Mouse (Mus musculus) hindbrain, embryonic 10.5 days (tissue): ENCODE measurements around the gene Pou3f3. TPM values are rescaled to one million over a fixed set of nuclear protein-coding genes. Genes with fewer than 3 reads are reported as not detected.
A peak's percentile ranks its signal among the peaks of the same experiment; 100 is the strongest.

ENCODE experiments used
- DNase-seq: peaks from one replicate; pipeline ENCODE4 v3.0.0-alpha.2; 2017; ENCODE audit warnings: low spot score
- H3K27ac ChIP-seq: fragments of 300-500 bp; sonication (generic); 2 replicates; pipeline ENCODE4 v1.5.1; 2016; ENCODE audit warnings: mild to moderate bottlenecking, moderate library complexity
- H3K27me3 ChIP-seq: fragments of 300-500 bp; sonication (generic); 2 replicates; pipeline ENCODE4 v1.6.1; 2016; ENCODE audit warnings: mild to moderate bottlenecking; ENCODE audit not compliant: poor library complexity, insufficient read depth, severe bottlenecking
- H3K36me3 ChIP-seq: fragments of 300-500 bp; sonication (generic); 2 replicates; pipeline ENCODE4 v1.6.1; 2016; ENCODE audit warnings: mild to moderate bottlenecking, moderate library complexity
- H3K4me1 ChIP-seq: fragments of 300-500 bp; sonication (generic); replicated peaks from 2 replicates; pipeline ENCODE4 v1.6.1; 2016; ENCODE audit warnings: mild to moderate bottlenecking
- H3K4me3 ChIP-seq: fragments of 300-500 bp; sonication (generic); 2 replicates; pipeline ENCODE4 v1.5.1; 2016; ENCODE audit warnings: mild to moderate bottlenecking, moderate library complexity
- H3K9me3 ChIP-seq: fragments of 300-500 bp; sonication (generic); 2 replicates; pipeline ENCODE4 v1.6.1; 2016; ENCODE audit warnings: mild to moderate bottlenecking, moderate library complexity
- WGBS: fragments of 180-500 bp; shearing (Covaris S2); methylation state at CpG from one replicate; pipeline ENCODE4 v1.1.7; 2016; 5-methylcytosine and 5-hydroxymethylcytosine counted together
- polyA plus RNA-seq: library from polyadenylated mRNA; unstranded; fragments of >200 nt; fragmentation: Nextera tagmentation; extraction: Ambion mirVana; gene quantifications from 2 replicates; pipeline ENCODE4 v1.2.1, GENCODE M21; 2016

Gene Pou3f3
- polyA plus RNA-seq, 1 experiment from 2014 or later: 17.8 TPM

DNA sequence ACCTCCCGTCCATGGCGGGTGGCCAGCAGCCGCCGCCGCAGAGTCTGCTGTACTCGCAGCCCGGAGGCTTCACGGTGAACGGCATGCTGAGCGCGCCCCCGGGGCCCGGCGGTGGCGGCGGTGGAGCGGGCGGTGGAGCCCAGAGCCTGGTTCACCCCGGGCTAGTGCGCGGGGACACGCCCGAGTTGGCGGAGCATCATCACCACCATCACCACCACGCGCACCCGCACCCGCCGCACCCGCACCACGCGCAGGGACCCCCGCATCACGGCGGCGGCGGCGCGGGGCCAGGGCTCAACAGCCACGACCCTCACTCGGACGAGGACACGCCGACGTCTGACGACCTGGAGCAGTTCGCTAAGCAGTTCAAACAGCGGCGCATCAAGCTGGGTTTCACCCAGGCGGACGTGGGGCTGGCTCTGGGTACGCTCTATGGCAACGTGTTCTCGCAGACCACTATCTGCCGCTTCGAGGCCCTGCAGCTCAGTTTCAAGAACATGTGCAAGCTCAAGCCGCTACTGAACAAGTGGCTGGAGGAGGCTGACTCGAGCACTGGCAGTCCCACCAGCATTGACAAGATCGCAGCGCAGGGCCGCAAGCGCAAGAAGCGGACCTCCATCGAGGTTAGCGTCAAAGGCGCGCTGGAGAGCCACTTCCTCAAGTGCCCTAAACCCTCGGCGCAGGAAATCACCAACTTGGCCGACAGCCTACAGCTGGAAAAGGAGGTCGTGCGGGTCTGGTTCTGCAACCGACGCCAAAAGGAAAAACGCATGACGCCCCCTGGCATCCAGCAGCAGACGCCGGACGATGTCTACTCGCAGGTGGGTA, 2.4 kb downstream of the Pou3f3 start:
- Histone ChIP-seq H3K27ac (peak overlapping the region; percentile 99), H3K9me3 (no peaks in the 10 kb centered on the region), H3K4me1 (peaks cover 8% of the 10 kb centered on the region), H3K36me3 (peaks cover 49% of the 10 kb centered on the region), H3K4me3 (peak overlapping the region; percentile 84), H3K27me3 (peaks cover 53% of the 10 kb centered on the region)
- under 1% methylated on average over 78 of the region's 80 CpGs for WGBS
- peak; percentile 71 for DNase-seq

DNA sequence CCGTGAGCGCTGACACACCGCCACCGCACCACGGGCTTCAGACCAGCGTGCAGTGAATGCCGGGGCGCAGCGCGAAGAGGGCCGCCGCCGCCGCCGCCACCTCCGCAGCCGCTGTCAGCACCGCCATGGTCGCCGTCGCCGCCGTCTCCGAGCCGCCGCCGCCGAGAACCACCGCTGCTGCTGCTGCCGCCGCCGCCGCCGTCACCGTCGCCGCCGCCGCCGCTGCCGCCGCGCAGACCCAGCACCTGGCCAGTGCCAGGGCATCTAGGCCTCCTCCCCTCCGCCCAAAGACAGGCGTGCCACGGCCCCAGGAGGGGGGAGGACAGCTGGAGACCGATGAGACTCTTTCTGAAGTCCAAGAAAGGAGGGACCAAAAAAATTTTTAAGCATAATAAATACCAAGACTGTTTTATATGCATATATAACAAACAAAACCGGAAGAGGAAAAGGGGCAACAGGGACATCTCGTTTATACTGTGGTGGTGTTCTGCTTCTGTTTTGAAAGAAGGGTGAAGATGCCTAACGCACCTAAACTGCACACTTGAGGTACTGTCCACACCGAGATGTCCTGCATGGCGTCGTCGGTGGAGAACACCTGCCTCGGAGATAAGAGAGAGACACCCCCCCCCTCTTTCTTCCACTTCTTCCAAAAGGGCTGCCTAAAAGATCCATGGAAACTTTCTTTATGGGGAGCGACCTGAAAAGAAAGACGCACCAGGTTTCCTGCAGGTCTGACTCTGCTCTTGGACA, 3.2 kb downstream of the Pou3f3 start:
- under 1% methylated on average over 57 of the region's 57 CpGs for WGBS
- DNase-seq: peak; percentile 36
- H3K36me3 ChIP-seq: peaks cover 49% of the 10 kb centered on the region
- peaks cover 61% of the 10 kb centered on the region for H3K27me3 ChIP-seq
- peak overlapping the region; percentile 99 for H3K27ac ChIP-seq
- H3K4me3 ChIP-seq: peak overlapping the region; percentile 84
- H3K9me3 ChIP-seq: no peaks in the 10 kb centered on the region
- H3K4me1 ChIP-seq: peaks cover 16% of the 10 kb centered on the region

DNA sequence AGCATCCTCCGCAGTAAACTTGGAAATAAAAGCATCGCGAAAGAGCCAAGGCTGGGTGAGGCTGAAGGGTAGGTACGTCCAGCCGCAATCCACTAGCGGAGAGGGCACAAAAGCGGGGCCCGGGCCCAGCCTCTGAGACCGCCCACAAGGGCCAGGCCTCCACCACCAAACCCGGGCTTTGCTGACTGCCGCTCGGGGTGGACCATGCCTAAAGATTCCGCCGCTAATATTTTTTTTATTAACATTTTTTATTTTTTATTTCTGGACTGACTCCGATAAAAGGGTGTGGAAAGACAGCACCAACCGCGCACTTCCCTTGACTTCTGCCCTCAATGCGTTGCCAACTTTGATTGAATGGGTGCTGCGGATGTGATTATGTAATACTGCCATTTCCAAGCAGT, 3.9 kb downstream of the Pou3f3 start:
- peak; percentile 53 for DNase-seq
- H3K36me3 ChIP-seq: peaks cover 49% of the 10 kb centered on the region
- no peaks in the 10 kb centered on the region for H3K9me3 ChIP-seq
- WGBS: under 1% methylated on average over 19 of the region's 19 CpGs
- H3K4me3 ChIP-seq: peak overlapping the region; percentile 84
- H3K27ac ChIP-seq: peak overlapping the region; percentile 99
- H3K27me3 ChIP-seq: peaks cover 68% of the 10 kb centered on the region
- H3K4me1 ChIP-seq: peaks cover 23% of the 10 kb centered on the region

DNA sequence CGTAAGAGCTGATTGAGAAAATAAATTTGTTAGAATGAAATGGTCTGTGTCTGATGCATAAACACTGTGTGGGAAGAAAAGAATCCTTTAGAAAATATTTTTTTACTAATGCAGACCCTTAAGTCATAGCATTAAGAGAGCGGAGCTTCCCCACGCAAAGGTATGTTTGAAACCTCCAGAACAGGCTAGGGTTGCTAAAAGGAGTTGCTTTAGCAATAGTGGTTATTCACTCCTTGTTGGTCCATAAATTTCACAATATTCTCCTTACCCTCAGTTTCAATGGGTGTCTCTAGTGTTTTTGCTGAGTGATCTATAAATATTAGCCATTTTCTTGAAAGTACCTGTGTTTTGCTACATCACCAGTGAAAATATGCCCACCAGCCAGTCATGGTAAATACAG, 4.6 kb downstream of the Pou3f3 start:
- no peaks in the 10 kb centered on the region for H3K9me3 ChIP-seq
- DNase-seq: no peak
- H3K36me3 ChIP-seq: peaks cover 49% of the 10 kb centered on the region
- peak overlapping the region; percentile 99 for H3K27ac ChIP-seq
- peak overlapping the region; percentile 84 for H3K4me3 ChIP-seq
- H3K27me3 ChIP-seq: peaks cover 72% of the 10 kb centered on the region
- H3K4me1 ChIP-seq: peaks cover 30% of the 10 kb centered on the region
- 7% methylated on average over 3 of the region's 3 CpGs for WGBS

DNA sequence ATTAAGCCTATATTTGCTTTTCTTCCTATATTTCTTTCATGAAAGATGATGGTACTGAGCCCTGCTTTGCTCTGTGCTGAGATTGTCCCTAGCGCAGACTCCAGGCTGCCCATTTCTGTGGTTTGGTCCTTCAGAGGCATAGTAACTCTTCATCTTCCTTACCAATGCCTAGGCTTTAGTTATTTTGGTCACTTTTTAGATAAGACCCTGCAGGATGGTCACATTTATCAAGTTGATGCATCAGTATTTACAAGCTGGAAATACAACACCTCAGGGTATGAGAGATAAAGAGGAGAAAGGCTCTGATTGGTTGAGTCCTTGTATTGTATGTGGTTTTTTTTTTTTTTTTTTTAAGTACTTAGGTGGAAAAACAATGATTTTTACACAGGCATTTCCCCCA, 5.2 kb downstream of the Pou3f3 start:
- Histone ChIP-seq H3K4me1 (peaks cover 37% of the 10 kb centered on the region), H3K27me3 (peaks cover 75% of the 10 kb centered on the region), H3K27ac (peak overlapping the region; percentile 99), H3K36me3 (peaks cover 52% of the 10 kb centered on the region), H3K9me3 (no peaks in the 10 kb centered on the region), H3K4me3 (peak overlapping the region; percentile 84)
- DNase-seq: no peak
- 9% methylated on average over 1 of the region's 1 CpGs for WGBS

DNA sequence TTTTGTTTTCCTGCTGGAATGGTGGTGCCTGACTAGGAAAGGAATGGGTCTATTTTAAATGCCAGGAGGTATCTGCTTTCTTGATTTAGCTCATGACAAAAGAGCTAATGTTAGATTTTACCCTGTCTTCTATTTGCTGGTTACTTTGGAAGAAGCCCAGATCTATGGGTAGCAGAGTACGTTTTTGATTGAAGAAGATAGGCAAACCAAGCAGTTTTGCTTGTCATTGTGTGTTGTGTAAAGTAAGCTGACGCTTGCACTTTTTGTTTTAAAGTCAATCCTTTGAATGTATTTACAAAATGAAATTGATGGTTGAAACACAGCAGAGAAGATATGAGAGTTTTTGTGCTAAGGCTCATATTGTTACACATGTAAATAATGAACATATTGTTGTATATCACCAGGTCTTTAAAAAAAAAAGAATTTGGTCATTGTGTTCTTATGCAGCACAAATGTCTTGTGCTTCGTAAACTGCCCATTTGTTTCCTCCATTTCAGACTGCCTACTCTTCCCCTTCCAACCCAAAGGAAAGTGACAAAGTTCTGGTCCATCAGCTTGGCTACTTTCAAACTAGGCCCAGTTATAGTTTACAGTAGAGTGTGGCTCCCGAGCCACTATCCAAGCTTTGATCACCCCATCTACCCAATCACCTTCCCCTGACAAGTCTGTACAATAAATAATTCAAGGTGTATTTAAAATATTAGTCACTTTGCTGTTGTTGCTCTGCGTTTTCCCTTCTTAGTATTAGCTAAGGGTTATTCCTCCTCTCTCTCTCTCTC, 6.5 kb downstream of the Pou3f3 start:
- H3K4me3 ChIP-seq: peak overlapping the region; percentile 84
- peak overlapping the region; percentile 99 for H3K27ac ChIP-seq
- peaks cover 49% of the 10 kb centered on the region for H3K4me1 ChIP-seq
- no peaks in the 10 kb centered on the region for H3K9me3 ChIP-seq
- no peak for DNase-seq
- 14% methylated on average over 5 of the region's 5 CpGs for WGBS
- H3K36me3 ChIP-seq: peaks cover 47% of the 10 kb centered on the region
- peaks cover 76% of the 10 kb centered on the region for H3K27me3 ChIP-seq

DNA sequence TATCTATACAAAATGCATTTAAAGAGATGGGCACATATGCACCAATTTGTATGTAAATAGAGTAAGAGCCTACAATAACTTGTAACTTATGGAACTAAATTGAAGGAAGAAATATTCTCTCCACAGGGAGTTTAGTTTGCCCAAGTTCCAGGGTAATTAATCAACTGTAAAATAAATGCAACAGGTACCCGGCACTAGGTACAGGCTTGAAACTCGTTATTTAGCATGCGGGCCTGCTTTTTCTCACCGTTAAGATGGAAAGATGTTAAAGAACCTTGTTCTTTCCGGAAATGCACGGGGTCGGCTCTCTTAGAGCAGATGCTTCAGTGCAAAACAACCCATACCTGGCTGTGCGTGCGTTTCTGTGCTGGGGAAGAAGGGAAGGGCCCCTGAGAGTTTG, 7.4 kb downstream of the Pou3f3 start:
- DNase-seq: no peak
- Histone ChIP-seq H3K36me3 (peaks cover 43% of the 10 kb centered on the region), H3K27me3 (peaks cover 77% of the 10 kb centered on the region), H3K4me1 (peaks cover 57% of the 10 kb centered on the region), H3K4me3 (peak overlapping the region; percentile 84), H3K27ac (peak overlapping the region; percentile 97), H3K9me3 (no peaks in the 10 kb centered on the region)
- 2% methylated on average over 9 of the region's 9 CpGs for WGBS

DNA sequence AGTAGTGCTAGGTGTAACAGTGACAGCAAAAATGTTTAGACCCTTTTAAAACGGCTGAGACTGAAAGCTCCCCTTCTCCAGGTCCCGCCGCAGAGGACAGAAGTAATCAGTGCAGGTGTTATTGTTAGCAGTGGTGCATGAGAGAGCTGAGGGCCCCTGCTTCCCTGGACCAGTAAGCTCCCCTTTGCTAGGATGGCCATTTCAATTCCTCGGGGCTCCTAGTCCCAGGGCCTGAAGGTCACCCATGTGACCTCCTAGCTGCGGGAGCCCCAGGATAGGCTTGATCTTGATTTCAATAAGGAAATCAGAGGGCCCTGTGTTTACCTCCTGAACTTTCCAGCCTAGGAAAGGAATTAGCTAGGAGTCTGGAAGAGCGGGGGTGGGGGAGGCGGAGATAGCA, 7.9 kb downstream of the Pou3f3 start:
- no peaks in the 10 kb centered on the region for H3K9me3 ChIP-seq
- DNase-seq: peak; percentile 61
- H3K27me3 ChIP-seq: peaks cover 77% of the 10 kb centered on the region
- peaks cover 60% of the 10 kb centered on the region for H3K4me1 ChIP-seq
- WGBS: 2% methylated on average over 7 of the region's 7 CpGs
- H3K27ac ChIP-seq: peak overlapping the region; percentile 97
- H3K4me3 ChIP-seq: peak overlapping the region; percentile 84
- peaks cover 43% of the 10 kb centered on the region for H3K36me3 ChIP-seq

DNA sequence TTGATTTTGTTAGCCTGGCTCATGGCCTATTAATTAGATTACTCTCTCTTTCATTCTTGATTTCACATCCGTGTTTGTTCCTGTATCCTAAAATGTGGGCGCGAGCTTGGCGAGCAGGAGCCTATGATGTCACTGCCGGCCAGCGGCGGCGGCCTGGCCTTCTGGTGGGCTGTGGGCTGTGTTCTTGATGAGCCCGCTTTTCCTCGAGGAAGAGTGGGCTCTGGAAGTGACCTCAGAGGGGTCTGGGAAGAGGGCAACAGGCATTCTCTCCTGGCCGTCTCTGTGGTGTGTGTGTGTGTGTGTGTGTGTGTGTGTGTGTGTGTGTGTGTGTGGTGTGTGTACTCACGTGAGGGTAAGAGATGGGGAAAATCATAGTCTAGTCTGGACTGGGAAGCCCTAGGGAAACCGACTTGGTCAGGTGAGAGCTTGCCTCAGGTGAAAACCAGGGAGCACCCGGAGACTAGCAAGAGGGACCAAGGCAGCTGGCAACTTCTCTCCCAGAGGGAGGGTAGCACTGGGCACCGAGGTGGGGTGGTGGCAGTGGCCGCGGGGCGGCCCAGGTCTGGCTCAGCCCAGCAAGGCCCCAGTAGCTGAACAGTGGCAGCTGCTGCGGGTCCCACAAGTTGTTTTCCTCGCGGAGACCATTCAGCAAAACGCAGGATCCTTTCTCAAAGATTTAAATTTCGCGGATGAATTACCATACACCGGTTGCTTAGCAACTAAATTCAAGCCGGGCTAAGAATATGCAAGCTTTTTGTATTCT, 8.5 kb downstream of the Pou3f3 start:
- 0% methylated on average over 26 of the region's 26 CpGs for WGBS
- Histone ChIP-seq H3K9me3 (no peaks in the 10 kb centered on the region), H3K36me3 (peaks cover 43% of the 10 kb centered on the region), H3K27me3 (peaks cover 77% of the 10 kb centered on the region), H3K27ac (peak overlapping the region; percentile 97), H3K4me3 (peak overlapping the region; percentile 84), H3K4me1 (peaks cover 66% of the 10 kb centered on the region)
- peak; percentile 75 for DNase-seq

DNA sequence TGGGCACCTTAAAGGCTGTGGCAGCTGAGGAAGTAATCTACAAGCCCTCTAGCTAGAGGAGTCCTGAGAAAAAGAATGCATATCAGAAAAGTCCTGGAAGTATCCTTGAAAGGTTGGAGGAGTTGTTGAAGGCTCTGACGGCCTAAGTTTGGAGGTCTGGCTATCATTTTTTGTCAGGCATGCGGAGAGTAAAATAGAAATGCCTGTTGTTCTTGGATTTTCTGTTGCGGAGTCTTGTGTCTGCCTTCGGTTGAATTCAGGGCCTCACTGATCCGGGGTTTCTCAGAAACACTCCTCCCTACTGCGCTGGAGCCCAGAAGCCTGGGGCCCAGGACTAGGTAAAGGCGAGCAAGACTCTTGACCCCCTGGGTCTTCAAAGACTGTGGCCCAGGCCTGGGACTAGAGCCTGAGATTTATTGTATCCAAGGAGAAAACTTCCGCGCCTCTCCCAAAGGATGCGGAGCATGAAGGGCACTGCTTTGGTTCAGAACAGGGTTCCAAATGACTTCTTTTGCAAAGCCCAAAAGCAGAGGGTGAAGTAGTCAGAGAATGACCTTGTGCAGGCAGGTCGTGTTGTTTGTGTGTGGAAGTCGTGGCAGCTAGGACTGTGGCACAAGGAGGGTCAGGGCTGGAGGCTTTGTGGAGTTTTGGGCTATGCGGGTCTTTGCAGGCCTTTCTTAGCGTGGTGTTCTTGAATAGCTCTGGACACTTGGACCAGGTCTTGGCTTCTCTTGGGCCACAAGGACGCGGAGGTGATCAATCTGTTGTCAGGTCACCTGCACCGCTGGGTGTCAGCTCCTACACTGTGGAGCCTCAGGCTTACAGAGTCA, 9.6 kb downstream of the Pou3f3 start:
- WGBS: 2% methylated on average over 17 of the region's 17 CpGs
- peaks cover 83% of the 10 kb centered on the region for H3K27me3 ChIP-seq

DNA sequence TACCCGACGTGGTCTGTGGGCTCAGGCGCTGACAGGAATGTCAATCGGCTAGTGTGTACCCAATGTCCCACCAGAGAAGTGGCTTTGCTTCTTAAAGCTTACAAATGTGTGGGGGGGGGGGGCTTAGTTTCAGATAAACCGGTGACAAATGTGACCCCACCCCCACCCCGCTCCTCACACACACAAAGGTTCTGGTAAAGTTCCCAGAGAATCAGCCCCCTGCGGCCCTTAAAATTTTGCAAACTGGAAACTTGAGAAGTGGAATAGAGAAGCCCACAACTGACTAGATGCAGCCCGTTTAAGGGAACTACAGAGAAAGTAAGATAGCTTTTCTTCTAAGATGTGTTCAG, 10.2 kb downstream of the Pou3f3 start:
- 2% methylated on average over 8 of the region's 8 CpGs for WGBS
- Histone ChIP-seq H3K9me3 (no peaks in the 10 kb centered on the region), H3K4me1 (peaks cover 83% of the 10 kb centered on the region), H3K27me3 (peaks cover 82% of the 10 kb centered on the region), H3K27ac (peak overlapping the region; percentile 97), H3K4me3 (peak overlapping the region; percentile 84), H3K36me3 (peaks cover 41% of the 10 kb centered on the region)
- no peak for DNase-seq

More for the DNA sequence above, 9.6 kb downstream of the Pou3f3 start:
- no peaks in the 10 kb centered on the region for H3K9me3 ChIP-seq
- peak overlapping the region; percentile 84 for H3K4me3 ChIP-seq
- H3K27ac ChIP-seq: peak overlapping the region; percentile 97
- H3K4me1 ChIP-seq: peaks cover 78% of the 10 kb centered on the region
- DNase-seq: peak; percentile 58
- peaks cover 43% of the 10 kb centered on the region for H3K36me3 ChIP-seq
